Mouse (Mus musculus): ENCODE data around the gene Col19a1.

DNA sequence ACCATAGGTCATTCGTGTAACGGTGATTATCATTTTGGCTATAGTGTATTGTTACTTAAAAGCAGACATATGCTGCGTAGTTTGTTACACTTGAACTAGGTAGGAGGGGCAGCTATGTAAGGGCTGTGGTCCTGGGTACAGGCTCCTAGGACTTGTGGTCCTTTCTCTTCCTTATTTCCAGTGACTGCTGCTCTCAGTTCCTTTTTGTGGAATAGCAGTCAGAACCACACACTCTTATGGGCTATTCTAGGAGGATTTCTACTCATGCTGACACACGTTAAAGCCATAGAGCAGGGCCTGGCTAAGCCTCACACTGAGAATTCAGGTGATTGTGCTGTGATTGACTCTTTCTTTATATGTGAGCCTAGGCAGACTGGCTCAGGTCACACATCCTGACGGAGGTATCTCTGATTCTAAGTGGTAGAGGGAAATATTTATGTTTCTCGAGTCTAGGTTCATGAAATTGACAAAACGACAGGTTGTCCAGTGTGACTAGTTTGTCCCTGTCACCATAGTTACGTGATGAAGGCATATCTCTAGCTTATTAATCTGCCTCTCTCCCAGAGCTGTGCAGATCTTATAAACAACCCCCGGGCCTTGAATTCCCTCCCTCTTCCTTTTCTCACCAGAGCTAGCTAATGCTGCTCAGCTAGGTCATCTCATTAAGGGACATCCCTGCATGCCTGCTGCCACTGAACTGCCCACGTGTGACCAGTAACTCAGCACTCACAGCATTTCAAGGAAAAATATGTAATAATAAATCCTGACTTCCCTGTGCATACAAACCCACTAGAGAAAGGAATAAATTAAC is 338.8 kb downstream of the Col19a1 start:
- TF ChIP-seq GATA1 (IDR thresholded peaks at IDR 0.05; ENCODE audit: borderline replicate concordance, low read length) (no peak), FLI1 (IDR thresholded peaks at IDR 0.05; ENCODE audit: low read length) (no peak)
